ENCODE assay signal across 7 mouse cellular contexts in the genomic region with DNA sequence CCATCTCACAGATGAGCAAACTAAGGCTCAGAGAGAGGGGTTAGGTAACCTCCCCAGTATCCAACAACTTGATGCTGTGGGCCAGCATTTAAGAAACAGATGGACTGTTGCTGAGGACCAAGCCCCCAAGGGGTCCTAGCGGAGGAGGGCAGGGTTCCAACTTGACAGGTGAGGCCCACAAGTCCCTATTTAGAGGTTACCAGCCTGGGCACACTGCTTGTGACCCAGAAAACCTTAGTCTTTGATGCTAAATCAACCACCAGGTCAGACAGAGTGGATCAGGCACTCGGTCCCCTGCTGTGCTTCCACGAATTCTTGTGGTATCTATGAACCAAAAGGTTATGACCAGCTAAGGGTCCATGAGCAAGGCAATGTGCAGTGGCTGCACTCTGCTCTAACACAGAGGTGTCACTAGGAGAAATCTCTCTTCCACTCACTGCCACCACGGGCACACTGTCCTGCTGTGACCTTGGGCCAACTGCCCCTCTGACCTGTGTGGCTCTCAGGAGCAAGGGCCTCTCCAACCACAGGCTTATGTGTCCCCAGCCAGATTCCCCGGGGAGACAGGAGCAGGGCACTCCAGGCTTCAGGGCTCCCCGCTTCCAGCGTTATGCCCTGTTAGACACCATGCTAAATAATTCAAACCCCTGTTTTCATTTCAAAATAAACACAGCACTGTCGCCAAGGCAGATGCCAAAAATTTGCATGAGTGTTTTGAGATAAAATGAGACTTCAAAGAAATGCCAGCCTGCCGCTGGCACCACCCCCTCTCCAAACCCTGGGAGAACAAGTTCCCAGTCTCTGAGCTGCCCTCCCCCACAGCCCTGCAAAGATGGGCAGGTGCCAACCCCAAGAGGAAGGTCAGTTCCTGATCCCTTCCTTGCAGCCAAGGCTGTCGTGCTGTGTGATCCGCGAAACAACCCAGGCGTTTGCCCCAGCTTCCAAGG. TPM values are rescaled to one million over a fixed set of nuclear protein-coding genes. Genes with fewer than 3 reads are reported as not detected.
DNase-seq lines count a peak whose midpoint lies in the region; ATAC-seq lines count a peak whose summit lies in the region.

No protein-coding gene starts in this region.

- H3K4me1 ChIP-seq in embryonic facial prominence, embryonic 12.5 days = peaks cover 76% of the 10 kb centered on the region
- H3K4me1 ChIP-seq in neural tube, embryonic 15.5 days = peaks cover 80% of the 10 kb centered on the region

- no peaks in the 10 kb centered on the region for H3K36me3 ChIP-seq in embryonic facial prominence, embryonic 12.5 days
- H3K36me3 ChIP-seq in neural tube, embryonic 15.5 days = no peaks in the 10 kb centered on the region

- intact Hi-C loops in heart, postnatal 36 days (cut with DNase I) = loop anchor here (5.0 kb wide), 2 partner anchors 48 to 92 kb away; no protein-coding TSS in a partner anchor
- intact Hi-C loops in left cerebral cortex, postnatal 25 days (cut with DNase I) = no loop called here

- WGBS in embryonic facial prominence, embryonic 12.5 days = 58% methylated on average over 13 of the region's 13 CpGs
- 41% methylated on average over 13 of the region's 13 CpGs for WGBS in neural tube, embryonic 15.5 days

- ATAC-seq in embryonic facial prominence, embryonic 12.5 days (ENCODE audit: insufficient number of reproducible peaks, insufficient read depth, low FRiP score, low TSS enrichment) = no peak
- ATAC-seq in neural tube, embryonic 15.5 days (ENCODE audit: low FRiP score) = no peak
- no peak for ATAC-seq in megakaryocyte, adult 5-6 weeks (ENCODE audit: poor library complexity, severe bottlenecking)

- no peak overlapping the region for H3K9ac ChIP-seq in embryonic facial prominence, embryonic 12.5 days
- peak overlapping the region; percentile 87; the same call in 1 of the 2 replicates for H3K9ac ChIP-seq in neural tube, embryonic 15.5 days (replicated peaks)

- no peak overlapping the region for H3K27ac ChIP-seq in embryonic facial prominence, embryonic 12.5 days
- peak overlapping the region; percentile 92 for H3K27ac ChIP-seq in neural tube, embryonic 15.5 days (replicated peaks)

- no peaks in the 10 kb centered on the region for H3K27me3 ChIP-seq in embryonic facial prominence, embryonic 12.5 days
- no peaks in the 10 kb centered on the region for H3K27me3 ChIP-seq in neural tube, embryonic 15.5 days (replicated peaks)

- DNase-seq in right cerebral cortex, adult 18-20 months = peak; percentile 80
- DNase-seq in right cerebral cortex, postnatal 4 days = no peak
- peak; percentile 63 to 66 for DNase-seq in heart, postnatal 36 days
- peak; percentile 57 to 87 for DNase-seq in left cerebral cortex, postnatal 25 days (ENCODE audit: low spot score in 2 of 2)

- H3K4me3 ChIP-seq in embryonic facial prominence, embryonic 12.5 days = no peak overlapping the region
- H3K4me3 ChIP-seq in neural tube, embryonic 15.5 days (replicated peaks) = peak overlapping the region; percentile 90

- H3K9me3 ChIP-seq in embryonic facial prominence, embryonic 12.5 days = no peaks in the 10 kb centered on the region
- H3K9me3 ChIP-seq in neural tube, embryonic 15.5 days (replicated peaks) = no peaks in the 10 kb centered on the region

- 0 out of 2 replicates have a peak overlapping the region, but pooled peaks have one; percentile 1 for H3K4me2 ChIP-seq in embryonic facial prominence, embryonic 12.5 days (replicated peaks)
- peak overlapping the region; percentile 82 for H3K4me2 ChIP-seq in neural tube, embryonic 15.5 days

RNA-seq across cellular contexts. Expression of a gene that starts 4.0 kb away (rescaled TPM):
- polyA plus RNA-seq in embryonic facial prominence, embryonic 12.5 days (2016; fragmentation: Nextera tagmentation; extraction: Ambion mirVana) = 31.6 and 33.4 TPM in 2 replicates
- 10 to 100 TPM; 70.5 to 74.8 TPM for total RNA-seq in heart, postnatal 36 days (2021)
- 100 to 1,000 TPM; 183 to 200 TPM for total RNA-seq in left cerebral cortex, postnatal 25 days (2021)
- polyA plus RNA-seq in neural tube, embryonic 15.5 days (2015; fragmentation: Nextera tagmentation; extraction: Ambion mirVana) = 24.2 and 28.5 TPM in 2 replicates
- total RNA-seq in megakaryocyte, adult 5-6 weeks (2015) = 87.7 and 107 TPM in 2 replicates
- 15.0 and 21.5 TPM in 2 replicates for total RNA-seq in megakaryocyte, adult 5-6 weeks (2017)
